Mouse (Mus musculus) ES-E14 (cell line): ENCODE results near the gene N4bp2l2. TPM values are rescaled to one million over a fixed set of nuclear protein-coding genes. Genes with fewer than 3 reads are reported as not detected.
"Not testable (repeated sequence)": the region's sequence is repeated elsewhere in the genome, so short reads cannot be mapped to it uniquely, and the experiment has no call there.

Source experiments
- DNase-seq: peaks from one replicate; pipeline ENCODE4 v3.0.0-alpha.2; 2013; ENCODE audit warnings: low read depth, low spot score
- H3K27ac ChIP-seq: 2 replicates; pipeline ENCODE4 v1.5.1; 2012; ENCODE audit warnings: low read depth, mild to moderate bottlenecking, low read length, moderate library complexity, mixed read lengths; ENCODE audit not compliant: poor library complexity, insufficient read depth, severe bottlenecking
- H3K36me3 ChIP-seq: 2 replicates; pipeline ENCODE4 v1.6.1; 2012; ENCODE audit warnings: mild to moderate bottlenecking, low read length, moderate library complexity, mixed read lengths; ENCODE audit not compliant: control insufficient read depth, poor library complexity, insufficient read depth, severe bottlenecking
- H3K4me1 ChIP-seq, 2 experiments: fragments of 150-350 bp in 1 of 2; sonication (generic) in 1 of 2; 2 replicates each; pipeline ENCODE4 v1.6.1; 2012; ENCODE audit warnings: low read length in 2 of 2, mild to moderate bottlenecking in 1 of 2, mixed read lengths in 1 of 2; ENCODE audit not compliant: control insufficient read depth in 2 of 2, insufficient read depth in 2 of 2, poor library complexity in 1 of 2
- H3K4me3 ChIP-seq, 2 experiments: fragments of 150-350 bp in 1 of 2; sonication (generic) in 1 of 2; 2 replicates each; pipeline ENCODE4 v1.5.1; 2012; ENCODE audit warnings: low read length in 2 of 2, low read depth in 1 of 2, mild to moderate bottlenecking in 1 of 2, mixed read lengths in 1 of 2; ENCODE audit not compliant: insufficient read depth in 1 of 2, poor library complexity in 1 of 2, severe bottlenecking in 1 of 2
- H3K9ac ChIP-seq: 2 replicates; pipeline ENCODE4 v1.6.1; 2012; ENCODE audit warnings: low read depth, mild to moderate bottlenecking, low read length, mixed read lengths; ENCODE audit not compliant: poor library complexity, insufficient read depth, severe bottlenecking
- H3K9me3 ChIP-seq: fragments of 150-350 bp; sonication (generic); 2 replicates; pipeline ENCODE4 v1.6.1; 2012; ENCODE audit warnings: low read depth, mild to moderate bottlenecking, low read length; ENCODE audit not compliant: control insufficient read depth, insufficient read depth
- CHD2 ChIP-seq: IDR thresholded peaks from 2 replicates; pipeline ENCODE4 v1.6.1; 2014; ENCODE audit warnings: mild to moderate bottlenecking, low read depth, low read length, inconsistent platforms
- HCFC1 ChIP-seq: IDR thresholded peaks from 2 replicates; pipeline ENCODE4 v1.6.1; 2012; ENCODE audit warnings: low read length, inconsistent platforms, borderline replicate concordance; ENCODE audit not compliant: insufficient read depth
- MAFK ChIP-seq: IDR thresholded peaks from 2 replicates; pipeline ENCODE4 v1.6.1; 2014; ENCODE audit warnings: mild to moderate bottlenecking, low read depth, low read length, inconsistent platforms; ENCODE audit not compliant: insufficient read depth
- ZC3H11A ChIP-seq: IDR thresholded peaks from 2 replicates; pipeline ENCODE4 v1.6.1; 2012; ENCODE audit warnings: low read depth, mild to moderate bottlenecking, inconsistent platforms, low read length, borderline replicate concordance
- ZNF384 ChIP-seq: IDR thresholded peaks from 2 replicates; pipeline ENCODE4 v1.6.1; 2012; ENCODE audit warnings: low read depth, low read length, inconsistent platforms
- in situ Hi-C, 2 experiments: fragments of 600-800 bp; cut with MboI; formaldehyde crosslinking; loops; one replicate each; pipeline ENCODE4 v1.15.1; 2025; ENCODE audit warnings: low sequenced_read_pairs in 2 of 2, inconsistent platforms in 1 of 2; ENCODE audit not compliant: unreplicated experiment in 2 of 2
- total RNA-seq: library from RNA; depleted of rRNA; stranded (reverse); fragments of 300-350 nt; gene quantifications from 2 replicates; pipeline ENCODE4 v1.2.3, GENCODE M21; 2012

Gene N4bp2l2
- total RNA-seq, 1 experiment = 58.4 TPM

- Histone ChIP-seq H3K27ac (no peak overlapping the region), H3K36me3 (no peaks in the 10 kb centered on the region; the same call in 1 of the 2 replicates), H3K4me1 (peaks cover 0 to 3% of the 10 kb centered on the region in 2 experiments; a peak in 1 of 4 replicates), H3K4me3 (no peak overlapping the region), H3K9ac (no peak overlapping the region), H3K9me3 (no peaks in the 10 kb centered on the region)
- no peak for TF ChIP-seq HCFC1
- TF ChIP-seq CHD2 = no peak
- TF ChIP-seq MAFK = no peak
- TF ChIP-seq ZC3H11A = no peak
- no peak for TF ChIP-seq ZNF384
- DNase-seq = no peak
- in situ Hi-C loops = no loop called here
Measured at GRCm38 (mm10) chr5:150654548-150654947, 11.4 kb downstream of the N4bp2l2 start.

- no peak overlapping the region for H3K9ac ChIP-seq
- no peaks in the 10 kb centered on the region for H3K4me1 ChIP-seq
- in situ Hi-C loops = no loop called here
- no peak overlapping the region for H3K27ac ChIP-seq
- no peaks in the 10 kb centered on the region for H3K9me3 ChIP-seq
- no peak overlapping the region for H3K4me3 ChIP-seq
- H3K36me3 ChIP-seq = peaks cover 2% of the 10 kb centered on the region; the same call in 1 of the 2 replicates
- DNase-seq = no peak
- peak; percentile 75 for TF ChIP-seq ZNF384
- no peak for TF ChIP-seq CHD2
Measured at GRCm38 (mm10) chr5:150652578-150652977, 13.4 kb downstream of the N4bp2l2 start.

GRCm38 (mm10) chr5:150644926-150645325 is 21.1 kb downstream of the N4bp2l2 start:
- H3K4me3 ChIP-seq = no peak overlapping the region
- no peak overlapping the region for H3K27ac ChIP-seq
- TF ChIP-seq CHD2 (no peak), ZC3H11A (no peak), ZNF384 (no peak), HCFC1 (no peak), MAFK (no peak)
- no peak overlapping the region for H3K9ac ChIP-seq
- no peaks in the 10 kb centered on the region for H3K4me1 ChIP-seq
- H3K36me3 ChIP-seq = peaks cover 6% of the 10 kb centered on the region
- H3K9me3 ChIP-seq = no peaks in the 10 kb centered on the region
- DNase-seq = no peak
- in situ Hi-C loops = no loop called here

DNA sequence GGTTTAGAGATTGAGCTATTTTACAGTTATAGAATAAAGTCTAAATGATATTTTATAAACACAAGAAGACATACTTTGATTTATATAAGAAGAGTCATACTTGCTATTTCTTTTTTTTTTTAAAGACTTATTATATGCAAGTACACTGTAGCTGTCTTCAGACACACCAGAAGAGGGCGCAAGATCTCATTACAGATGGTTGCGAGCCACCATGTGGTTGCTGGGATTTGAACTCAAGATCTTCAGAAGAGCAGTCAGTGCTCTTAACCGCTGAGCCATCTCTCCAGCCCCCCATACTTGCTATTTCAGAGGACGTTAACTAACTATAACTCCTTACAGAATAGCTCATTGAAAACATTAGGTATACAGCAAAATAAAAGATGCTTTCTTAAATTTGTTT is 22.6 kb downstream of the N4bp2l2 start:
- H3K27ac ChIP-seq, H3K9me3 ChIP-seq, H3K9ac ChIP-seq, H3K36me3 ChIP-seq, H3K4me1 ChIP-seq, DNase-seq, H3K4me3 ChIP-seq, in situ Hi-C loops: not testable (repeated sequence)

- Histone ChIP-seq H3K9me3 (no peaks in the 10 kb centered on the region), H3K36me3 (peaks cover 4% of the 10 kb centered on the region), H3K27ac (no peak overlapping the region), H3K9ac (no peak overlapping the region), H3K4me1 (no peaks in the 10 kb centered on the region), H3K4me3 (no peak overlapping the region)
- in situ Hi-C loops = no loop called here
- DNase-seq = no peak
- TF ChIP-seq HCFC1 (no peak), ZNF384 (no peak), MAFK (no peak)
Measured at GRCm38 (mm10) chr5:150641440-150641839, 24.5 kb downstream of the N4bp2l2 start.
